Mouse (Mus musculus): ENCODE measurements at regions not wholly inside any gene's neighbourhood (a gene's known extent, or its start where the extent isn't known, plus 50 kb on each side); places are given as distances from the start of the nearest gene placed in this dataset.

GRCm38 (mm10) chr10:126186086-126186485 is 220.1 kb downstream of the Lrig3 start:
- no peak overlapping the region for H3K4me3 ChIP-seq
- DNase-seq (ENCODE audit: low spot score) = no peak
- peaks cover 3% of the 10 kb centered on the region; the same call in 1 of the 2 replicates for H3K9me3 ChIP-seq (replicated peaks)
- 84% methylated on average over 10 of the region's 10 CpGs for WGBS
- no peaks in the 10 kb centered on the region for H3K36me3 ChIP-seq
- no peaks in the 10 kb centered on the region for H3K27me3 ChIP-seq (ENCODE audit: low read depth, poor library complexity, severe bottlenecking)
- no peaks in the 10 kb centered on the region for H3K4me1 ChIP-seq
- H3K27ac ChIP-seq (replicated peaks) = no peak overlapping the region

- 90% methylated on average over 10 of the region's 10 CpGs for WGBS
- Histone ChIP-seq H3K36me3 (no peaks in the 10 kb centered on the region), H3K4me1 (no peaks in the 10 kb centered on the region), H3K9me3 (replicated peaks) (peaks cover 3% of the 10 kb centered on the region; the same call in 1 of the 2 replicates), H3K4me3 (no peak overlapping the region), H3K27ac (replicated peaks) (no peak overlapping the region), H3K27me3 (ENCODE audit: low read depth, poor library complexity, severe bottlenecking) (no peaks in the 10 kb centered on the region)
- no peak for DNase-seq (ENCODE audit: low spot score)
These were observed 223.0 kb downstream of the Lrig3 start for GRCm38 (mm10) chr10:126189001-126189400.
